Comparison of ENCODE assay signal across 12 mouse cellular contexts in genomic region chr2:156626544-156626943, GRCm38 (mm10). TPM values are rescaled to one million over a fixed set of nuclear protein-coding genes. Genes with fewer than 3 reads are reported as not detected.
DNase-seq lines count a peak whose midpoint lies in the region; ATAC-seq lines count a peak whose summit lies in the region.
"Had no signal": no experiment of that assay in that cellular context is flagged by ENCODE, and none has a peak within 500 bp of the region (broad histone marks: within the 10 kb centered on the region; RNA-seq: fewer than 3 reads in every experiment).

No protein-coding gene starts in this region.

- no peak overlapping the region for H3K4me3 ChIP-seq in kidney, embryonic 16.5 days (ENCODE audit: low read length)
- no peak overlapping the region for H3K4me3 ChIP-seq in heart, embryonic 16.5 days (ENCODE audit: low read length)

- WGBS in kidney, embryonic 16.5 days, result 72% methylated on average over 8 of the region's 8 CpGs
- WGBS in heart, embryonic 16.5 days, result 16% methylated on average over 8 of the region's 8 CpGs

- H3K27me3 ChIP-seq in kidney, embryonic 16.5 days (ENCODE audit: insufficient read depth, low read length), result no peaks in the 10 kb centered on the region
- H3K27me3 ChIP-seq in heart, embryonic 16.5 days (ENCODE audit: control insufficient read depth, insufficient read depth, low read length), result peaks cover 3% of the 10 kb centered on the region; the same call in 1 of the 2 replicates

- H3K36me3 ChIP-seq in kidney, embryonic 16.5 days (ENCODE audit: insufficient read depth, low read length), result no peaks in the 10 kb centered on the region
- no peaks in the 10 kb centered on the region for H3K36me3 ChIP-seq in heart, embryonic 16.5 days (ENCODE audit: control insufficient read depth, insufficient read depth)

- no peak overlapping the region for H3K4me2 ChIP-seq in kidney, embryonic 16.5 days (replicated peaks; ENCODE audit: low read depth, low read length)
- H3K4me2 ChIP-seq in heart, embryonic 16.5 days (ENCODE audit: low read depth, low read length), result no peak overlapping the region
- H3K4me2 ChIP-seq: midbrain, embryonic 11.5 days had no signal

- ATAC-seq in kidney, embryonic 16.5 days (ENCODE audit: low FRiP score, low TSS enrichment), result no peak
- ATAC-seq in heart, embryonic 16.5 days (replicated peaks; ENCODE audit: extremely low read depth, insufficient read depth, low FRiP score), result peak; percentile 87
- ATAC-seq in megakaryocyte-erythroid progenitor cell, adult 5-6 weeks (replicated peaks; ENCODE audit: low FRiP score, low TSS enrichment, poor library complexity, severe bottlenecking), result no peak

- no peaks in the 10 kb centered on the region for H3K4me1 ChIP-seq in kidney, embryonic 16.5 days (ENCODE audit: insufficient read depth, low read length)
- peaks cover 20% of the 10 kb centered on the region for H3K4me1 ChIP-seq in heart, embryonic 16.5 days (ENCODE audit: control insufficient read depth, insufficient read depth, low read length)

- 0 out of 2 replicates have a peak, but pooled peaks cover 9% of the 10 kb centered on the region for H3K9me3 ChIP-seq in kidney, embryonic 16.5 days (ENCODE audit: low read length)
- peaks cover 3% of the 10 kb centered on the region; the same call in 1 of the 2 replicates for H3K9me3 ChIP-seq in heart, embryonic 16.5 days (replicated peaks; ENCODE audit: control insufficient read depth, low read length)

- no peak overlapping the region for H3K9ac ChIP-seq in kidney, embryonic 16.5 days (replicated peaks; ENCODE audit: low read length)
- no peak overlapping the region for H3K9ac ChIP-seq in heart, embryonic 16.5 days (ENCODE audit: low read length)
- H3K9ac ChIP-seq: liver, embryonic 14.5 days had no signal

- peak; percentile 8 for DNase-seq in kidney, adult 9 months
- DNase-seq in brain, adult 2 months (ENCODE audit: low read depth, low spot score), result peak; percentile 47
- peak; percentile 47 for DNase-seq in lung, postnatal 36 days
- no peak for DNase-seq in frontal cortex, postnatal 25 days (ENCODE audit: low spot score in 2 of 2)
- DNase-seq: embryo, embryonic 11 days; gastrocnemius, postnatal 14 days; spleen, adult 18-20 months had no signal

- H3K27ac ChIP-seq in kidney, embryonic 16.5 days (ENCODE audit: low read length), result no peak overlapping the region
- H3K27ac ChIP-seq in heart, embryonic 16.5 days (ENCODE audit: low read length), result peak overlapping the region; percentile 85
- H3K27ac ChIP-seq: liver, embryonic 14.5 days had no signal

RNA-seq across cellular contexts. Expression of gene Dlgap4, which starts 13.0 kb away (rescaled TPM):
- polyA plus RNA-seq in kidney, embryonic 16.5 days (2015; fragmentation: Nextera tagmentation; extraction: Ambion mirVana), result 68.2 and 68.5 TPM in 2 replicates
- polyA plus RNA-seq in heart, embryonic 16.5 days (2015; fragmentation: Nextera tagmentation; extraction: Ambion mirVana), result 49.9 and 57.8 TPM in 2 replicates
- 9.0 and 23.4 TPM in 2 replicates for total RNA-seq in megakaryocyte-erythroid progenitor cell, adult 5-6 weeks (2014; fragmentation: Nextera tagmentation)
- 4.0 and 10.9 TPM in 2 replicates for total RNA-seq in megakaryocyte-erythroid progenitor cell, adult 5-6 weeks (2017)

Comparison
In these comparisons a context has a peak if more than half of its experiments do, and no peak if none do; other contexts are left out.
1. DNase-seq: peak in kidney, adult 9 months (single experiment), brain, adult 2 months (single experiment) and lung, postnatal 36 days (single experiment); none in frontal cortex, postnatal 25 days (0 of 2).